Mouse (Mus musculus) liver, embryonic 11.5 days (tissue): ENCODE results near the gene Matn1. TPM values are rescaled to one million over a fixed set of nuclear protein-coding genes. Genes with fewer than 3 reads are reported as not detected.

Source experiments
- ATAC-seq: fragments of 200-750 bp; cut with Nextera tagmentation; replicated peaks from 2 replicates; pipeline ENCODE4 v1.8.0; 2017; ENCODE audit warnings: moderate number of reproducible peaks, mild to moderate bottlenecking, moderate TSS enrichment, moderate library complexity; ENCODE audit not compliant: low FRiP score
- DNase-seq: peaks from one replicate; pipeline ENCODE4 v3.0.0-alpha.2; 2017; ENCODE audit warnings: low spot score
- H3K27ac ChIP-seq: fragments of 300-500 bp; sonication (generic); 2 replicates; pipeline ENCODE4 v1.5.1; 2014; ENCODE audit warnings: mild to moderate bottlenecking, low read depth, low read length, control low read depth
- H3K27me3 ChIP-seq: fragments of 300-500 bp; sonication (generic); replicated peaks from 2 replicates; pipeline ENCODE4 v1.6.1; 2014; ENCODE audit warnings: low read length, mixed read lengths; ENCODE audit not compliant: control insufficient read depth, insufficient read depth
- H3K36me3 ChIP-seq: fragments of 300-500 bp; sonication (generic); 2 replicates; pipeline ENCODE4 v1.6.1; 2014; ENCODE audit warnings: mild to moderate bottlenecking, low read length, moderate library complexity, mixed read lengths; ENCODE audit not compliant: control insufficient read depth, insufficient read depth
- H3K4me1 ChIP-seq: fragments of 300-500 bp; sonication (generic); replicated peaks from 2 replicates; pipeline ENCODE4 v1.6.1; 2014; ENCODE audit warnings: low read length, mixed read lengths; ENCODE audit not compliant: control insufficient read depth, insufficient read depth
- H3K4me2 ChIP-seq: fragments of 300-500 bp; sonication (generic); 2 replicates; pipeline ENCODE4 v1.6.1; 2014; ENCODE audit warnings: mild to moderate bottlenecking, control low read depth, moderate library complexity
- H3K4me3 ChIP-seq: fragments of 300-500 bp; sonication (generic); 2 replicates; pipeline ENCODE4 v1.5.1; 2014; ENCODE audit warnings: low read depth, low read length, control low read depth
- H3K9ac ChIP-seq: fragments of 300-500 bp; sonication (generic); 2 replicates; pipeline ENCODE4 v1.6.1; 2014; ENCODE audit warnings: low read depth, low read length, control low read depth
- H3K9me3 ChIP-seq: fragments of 300-500 bp; sonication (generic); 2 replicates; pipeline ENCODE4 v1.6.1; 2016; ENCODE audit warnings: low read length, inconsistent platforms, mixed read lengths; ENCODE audit not compliant: control insufficient read depth
- WGBS: fragments of 180-500 bp; shearing (Covaris S2); extraction: QIAGEN DNeasy Blood & Tissue Kit; methylation state at CpG from one replicate; pipeline ENCODE4 v1.1.7; 2014; 5-methylcytosine and 5-hydroxymethylcytosine counted together
- polyA plus RNA-seq: library from polyadenylated mRNA; unstranded; fragments of >200 nt; fragmentation: Nextera tagmentation; extraction: Ambion mirVana; gene quantifications from 2 replicates; pipeline ENCODE4 v1.2.1, GENCODE M21; 2014

Gene Matn1
- polyA plus RNA-seq, 1 experiment from 2014 or later, result 0.32 TPM

DNA sequence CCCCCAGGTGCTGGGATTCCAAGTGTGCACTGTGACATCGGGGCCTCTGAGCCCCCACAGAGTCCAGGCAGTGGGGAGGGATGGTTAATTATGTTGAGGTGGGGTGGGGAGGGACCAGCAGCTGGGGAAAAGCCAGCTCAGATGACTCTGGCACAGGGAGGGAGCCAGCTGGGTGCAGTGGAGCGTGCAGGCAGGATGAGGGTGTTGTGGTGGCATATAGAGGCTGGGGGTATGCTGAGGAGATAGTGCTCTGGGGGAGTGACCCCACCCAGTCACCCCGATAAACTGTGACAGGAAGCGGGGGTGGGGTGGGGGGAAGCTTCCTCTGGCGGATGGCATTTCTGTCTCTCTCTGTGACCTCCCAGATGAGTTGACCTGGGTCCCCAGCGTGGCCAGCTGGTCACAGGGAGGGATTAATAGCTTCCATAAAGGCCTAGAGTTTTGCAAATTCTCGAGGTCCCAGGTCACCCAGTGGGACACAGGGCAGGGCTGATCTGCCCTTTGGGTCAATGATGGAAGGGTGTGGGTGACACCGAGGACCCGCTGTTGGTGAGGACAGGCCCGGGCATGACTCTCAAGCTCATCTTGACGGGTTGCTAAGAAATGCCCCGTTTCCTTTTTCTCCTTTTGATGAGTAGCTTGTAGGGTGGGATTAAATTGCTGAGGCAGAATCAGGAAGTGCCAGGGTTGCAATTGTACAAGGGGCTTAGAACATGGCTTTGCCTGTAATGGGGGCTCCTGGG is 23.1 kb upstream of the Matn1 start:
- Histone ChIP-seq H3K27ac (peak overlapping the region; percentile 25; the same call in 1 of the 2 replicates), H3K9ac (no peak overlapping the region), H3K4me3 (no peak overlapping the region), H3K4me2 (peak overlapping the region; percentile 21; the same call in 1 of the 2 replicates), H3K27me3 (no peaks in the 10 kb centered on the region), H3K36me3 (no peaks in the 10 kb centered on the region), H3K4me1 (peaks cover 29% of the 10 kb centered on the region), H3K9me3 (no peaks in the 10 kb centered on the region)
- DNase-seq (no peak), ATAC-seq (peak; percentile 53)
- WGBS, result 39% methylated on average over 12 of the region's 12 CpGs

DNA sequence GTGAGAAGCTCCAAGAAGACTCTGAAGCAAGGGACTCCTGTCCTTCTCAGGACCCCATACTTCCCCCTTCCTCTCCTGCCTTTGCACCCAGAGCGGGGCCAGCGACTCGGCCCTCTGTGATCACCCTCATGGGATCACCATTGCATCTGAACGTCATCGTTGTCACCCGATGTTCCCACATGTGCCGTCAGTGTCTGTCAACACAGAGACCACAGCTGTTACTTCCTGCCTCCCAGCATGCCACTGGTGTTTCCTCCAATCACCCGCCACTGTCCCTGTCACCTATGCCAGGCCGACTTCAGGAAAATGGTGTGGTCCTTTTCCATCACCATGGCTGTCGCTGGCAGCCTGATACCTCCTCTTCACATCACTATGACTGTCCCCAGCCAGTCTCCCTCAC is 22.2 kb upstream of the Matn1 start:
- WGBS, result 68% methylated on average over 10 of the region's 10 CpGs

DNA sequence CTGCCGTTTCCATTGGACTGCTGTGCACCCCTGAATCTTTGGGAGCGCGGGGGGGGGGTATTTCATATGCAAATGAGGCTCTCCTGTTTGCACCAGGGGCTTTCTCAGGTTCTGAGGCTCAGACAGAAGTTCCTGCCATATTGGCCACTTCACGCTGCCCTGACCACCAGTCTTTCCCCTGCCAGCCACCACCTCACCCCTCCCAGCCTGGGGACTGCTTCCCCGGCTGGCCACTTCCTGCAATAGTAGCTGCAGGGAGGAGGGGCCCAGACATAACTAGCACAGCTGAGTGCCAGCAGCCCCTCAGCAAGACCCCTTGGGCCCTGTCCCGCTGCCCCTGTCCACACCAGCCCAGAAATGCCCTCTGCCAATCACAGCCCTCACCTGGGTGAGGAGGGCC is 17.9 kb upstream of the Matn1 start:
- H3K4me1 ChIP-seq, result peaks cover under 1% of the 10 kb centered on the region; the same call in 1 of the 2 replicates
- H3K9ac ChIP-seq, result no peak overlapping the region
- H3K27ac ChIP-seq, result no peak overlapping the region
- H3K27me3 ChIP-seq, result no peaks in the 10 kb centered on the region
- no peak for ATAC-seq
- H3K4me3 ChIP-seq, result no peak overlapping the region
- H3K4me2 ChIP-seq, result no peak overlapping the region
- no peaks in the 10 kb centered on the region for H3K9me3 ChIP-seq
- 66% methylated on average over 6 of the region's 6 CpGs for WGBS
- no peak for DNase-seq
- H3K36me3 ChIP-seq, result no peaks in the 10 kb centered on the region

More for the DNA sequence above, 22.2 kb upstream of the Matn1 start:
- Histone ChIP-seq H3K27me3 (no peaks in the 10 kb centered on the region), H3K4me3 (no peak overlapping the region), H3K4me2 (no peak overlapping the region), H3K9me3 (no peaks in the 10 kb centered on the region), H3K4me1 (peaks cover 29% of the 10 kb centered on the region), H3K27ac (no peak overlapping the region), H3K36me3 (no peaks in the 10 kb centered on the region), H3K9ac (no peak overlapping the region)
- ATAC-seq, result no peak
- DNase-seq, result no peak

DNA sequence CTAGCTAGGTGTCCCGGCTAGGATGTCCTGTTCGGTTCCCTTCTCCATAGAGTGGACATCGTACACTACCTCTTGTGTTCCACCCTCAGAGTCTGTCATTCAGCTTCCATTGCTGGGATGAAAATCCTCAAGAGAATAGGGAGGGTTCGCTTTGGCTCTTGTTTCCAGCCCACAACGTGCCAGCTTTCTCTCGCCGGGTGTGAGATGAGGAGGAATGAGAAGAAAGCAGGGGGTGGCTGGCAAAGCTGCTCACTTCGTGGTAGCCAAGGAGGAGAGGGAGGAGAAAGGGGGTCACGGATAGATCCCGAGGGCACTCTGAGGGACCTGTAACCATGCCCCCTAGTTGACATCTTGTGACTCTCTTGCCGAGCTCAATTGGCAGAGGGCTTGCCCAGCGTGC is 16.4 kb upstream of the Matn1 start:
- Histone ChIP-seq H3K4me3 (no peak overlapping the region), H3K27me3 (no peaks in the 10 kb centered on the region), H3K4me2 (no peak overlapping the region), H3K9me3 (no peaks in the 10 kb centered on the region), H3K4me1 (no peaks in the 10 kb centered on the region), H3K36me3 (no peaks in the 10 kb centered on the region), H3K9ac (no peak overlapping the region), H3K27ac (no peak overlapping the region)
- 89% methylated on average over 12 of the region's 12 CpGs for WGBS
- DNase-seq (no peak), ATAC-seq (no peak)

DNA sequence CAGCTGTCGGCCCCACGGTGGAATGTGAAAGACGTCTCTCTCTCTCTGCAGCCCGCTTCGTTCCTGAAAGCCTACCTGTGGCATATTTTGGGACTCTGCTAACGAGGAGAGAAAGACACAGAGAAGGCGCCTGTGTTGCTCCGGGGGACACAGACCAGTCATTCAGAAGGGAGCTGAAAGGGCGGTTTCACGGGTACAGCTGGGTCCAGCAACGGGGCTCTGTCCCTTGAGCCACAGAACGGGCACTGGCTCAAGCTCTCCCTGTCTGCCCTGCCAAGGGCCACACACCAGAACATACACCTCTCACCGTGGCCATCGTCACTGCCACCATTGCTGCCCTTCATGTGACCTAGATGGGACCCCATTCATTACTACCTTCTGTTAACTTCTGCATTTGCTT is 1.5 kb upstream of the Matn1 start:
- no peak overlapping the region for H3K4me2 ChIP-seq
- H3K4me1 ChIP-seq, result peaks cover 5% of the 10 kb centered on the region; the same call in 1 of the 2 replicates
- no peak overlapping the region for H3K4me3 ChIP-seq
- H3K36me3 ChIP-seq, result no peaks in the 10 kb centered on the region
- DNase-seq (no peak), ATAC-seq (no peak)
- no peak overlapping the region for H3K27ac ChIP-seq
- 0 out of 2 replicates have a peak, but pooled peaks cover 4% of the 10 kb centered on the region for H3K27me3 ChIP-seq
- no peaks in the 10 kb centered on the region for H3K9me3 ChIP-seq
- WGBS, result 55% methylated on average over 14 of the region's 14 CpGs
- H3K9ac ChIP-seq, result no peak overlapping the region

DNA sequence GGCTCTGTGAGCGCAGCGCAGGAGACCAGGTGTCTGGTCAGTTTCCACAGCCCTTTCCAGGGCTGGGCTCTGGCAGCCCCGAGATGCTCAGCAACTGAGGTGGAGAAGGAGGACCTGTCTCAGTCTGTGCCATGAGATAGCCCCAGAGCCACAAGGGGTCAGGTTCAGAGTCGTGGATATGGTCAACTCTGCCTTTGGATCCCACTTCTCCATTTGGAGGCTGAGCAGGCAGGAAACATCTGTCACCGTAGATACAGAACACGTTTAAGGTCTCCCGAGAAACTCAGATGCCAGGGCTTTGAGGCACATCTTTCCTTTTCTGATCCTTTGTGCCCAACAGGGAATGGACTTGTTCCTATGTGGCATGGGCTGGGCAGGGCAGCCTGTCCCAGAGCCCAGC is 594 bp downstream of the Matn1 start:
- H3K4me3 ChIP-seq, result no peak overlapping the region
- H3K4me2 ChIP-seq, result no peak overlapping the region
- ATAC-seq (no peak), DNase-seq (no peak)
- no peaks in the 10 kb centered on the region for H3K9me3 ChIP-seq
- 0 out of 2 replicates have a peak, but pooled peaks cover 4% of the 10 kb centered on the region for H3K27me3 ChIP-seq
- no peaks in the 10 kb centered on the region for H3K36me3 ChIP-seq
- H3K9ac ChIP-seq, result no peak overlapping the region
- H3K27ac ChIP-seq, result no peak overlapping the region
- 51% methylated on average over 7 of the region's 7 CpGs for WGBS
- peaks cover 5% of the 10 kb centered on the region; the same call in 1 of the 2 replicates for H3K4me1 ChIP-seq

DNA sequence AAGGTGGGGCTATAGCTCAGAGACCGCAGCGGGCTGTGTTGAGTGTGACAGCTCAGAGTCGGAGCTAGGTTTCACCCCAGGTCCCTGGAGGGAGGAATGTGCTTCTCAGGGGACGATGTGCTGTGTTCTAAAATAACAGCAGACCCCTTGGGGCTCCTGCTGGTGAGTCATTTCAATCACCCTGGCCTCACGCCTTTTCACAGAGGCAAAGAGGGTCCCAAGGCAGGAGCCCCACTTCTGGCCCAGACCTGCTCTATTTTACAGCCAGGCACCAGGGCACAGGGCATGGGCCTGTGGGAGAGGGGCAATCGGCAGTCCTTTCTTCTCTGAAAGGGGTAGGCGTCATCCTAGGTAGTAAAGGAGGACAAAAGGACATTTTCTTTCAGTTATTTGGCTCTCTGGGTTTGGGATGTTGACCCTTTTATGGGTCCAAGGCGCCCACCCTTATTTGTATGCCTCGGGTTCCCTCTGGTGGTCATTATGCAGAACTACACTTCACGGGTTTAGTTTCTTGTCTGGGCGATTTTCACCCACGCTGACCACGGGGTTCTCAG is 3.0 kb downstream of the Matn1 start:
- WGBS, result 25% methylated on average over 13 of the region's 13 CpGs
- no peak for DNase-seq
- Histone ChIP-seq H3K4me1 (peaks cover 5% of the 10 kb centered on the region; the same call in 1 of the 2 replicates), H3K9ac (no peak overlapping the region), H3K27ac (no peak overlapping the region), H3K27me3 (0 out of 2 replicates have a peak, but pooled peaks cover 4% of the 10 kb centered on the region), H3K36me3 (no peaks in the 10 kb centered on the region), H3K9me3 (no peaks in the 10 kb centered on the region), H3K4me3 (no peak overlapping the region), H3K4me2 (no peak overlapping the region)
- 0 out of 2 replicates have a peak, but pooled peaks have one; percentile 4 for ATAC-seq

DNA sequence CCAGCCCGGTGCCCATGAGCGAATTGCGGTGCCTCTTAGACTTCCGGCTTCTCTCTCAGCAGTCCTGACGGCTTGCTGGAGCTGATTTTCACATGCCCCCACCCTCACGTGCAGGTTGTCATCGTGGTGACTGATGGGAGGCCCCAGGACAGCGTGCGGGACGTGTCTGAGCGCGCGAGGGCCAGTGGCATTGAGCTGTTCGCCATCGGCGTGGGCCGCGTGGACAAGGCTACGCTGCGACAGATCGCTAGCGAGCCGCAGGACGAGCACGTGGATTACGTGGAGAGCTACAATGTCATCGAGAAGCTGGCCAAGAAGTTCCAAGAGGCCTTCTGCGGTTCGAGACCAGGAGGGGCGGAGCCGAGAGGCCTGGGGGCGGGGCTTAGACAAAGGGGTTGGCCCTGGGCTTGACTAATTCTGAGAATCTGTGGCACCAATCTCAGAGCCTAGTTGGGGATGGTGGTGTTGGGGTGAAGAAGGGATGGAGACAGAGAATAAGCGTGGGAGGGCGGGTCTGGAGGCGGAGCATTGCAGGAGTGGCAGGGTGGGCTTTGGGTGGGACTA is 5.7 kb downstream of the Matn1 start:
- 78% methylated on average over 35 of the region's 35 CpGs for WGBS
- Histone ChIP-seq H3K4me3 (no peak overlapping the region), H3K27me3 (no peaks in the 10 kb centered on the region), H3K9me3 (no peaks in the 10 kb centered on the region), H3K4me2 (no peak overlapping the region), H3K27ac (no peak overlapping the region), H3K9ac (no peak overlapping the region), H3K36me3 (no peaks in the 10 kb centered on the region), H3K4me1 (no peaks in the 10 kb centered on the region)
- ATAC-seq, result no peak
- DNase-seq, result no peak
